Comparison of ENCODE assay signal across 14 mouse cellular contexts in the genomic region with DNA sequence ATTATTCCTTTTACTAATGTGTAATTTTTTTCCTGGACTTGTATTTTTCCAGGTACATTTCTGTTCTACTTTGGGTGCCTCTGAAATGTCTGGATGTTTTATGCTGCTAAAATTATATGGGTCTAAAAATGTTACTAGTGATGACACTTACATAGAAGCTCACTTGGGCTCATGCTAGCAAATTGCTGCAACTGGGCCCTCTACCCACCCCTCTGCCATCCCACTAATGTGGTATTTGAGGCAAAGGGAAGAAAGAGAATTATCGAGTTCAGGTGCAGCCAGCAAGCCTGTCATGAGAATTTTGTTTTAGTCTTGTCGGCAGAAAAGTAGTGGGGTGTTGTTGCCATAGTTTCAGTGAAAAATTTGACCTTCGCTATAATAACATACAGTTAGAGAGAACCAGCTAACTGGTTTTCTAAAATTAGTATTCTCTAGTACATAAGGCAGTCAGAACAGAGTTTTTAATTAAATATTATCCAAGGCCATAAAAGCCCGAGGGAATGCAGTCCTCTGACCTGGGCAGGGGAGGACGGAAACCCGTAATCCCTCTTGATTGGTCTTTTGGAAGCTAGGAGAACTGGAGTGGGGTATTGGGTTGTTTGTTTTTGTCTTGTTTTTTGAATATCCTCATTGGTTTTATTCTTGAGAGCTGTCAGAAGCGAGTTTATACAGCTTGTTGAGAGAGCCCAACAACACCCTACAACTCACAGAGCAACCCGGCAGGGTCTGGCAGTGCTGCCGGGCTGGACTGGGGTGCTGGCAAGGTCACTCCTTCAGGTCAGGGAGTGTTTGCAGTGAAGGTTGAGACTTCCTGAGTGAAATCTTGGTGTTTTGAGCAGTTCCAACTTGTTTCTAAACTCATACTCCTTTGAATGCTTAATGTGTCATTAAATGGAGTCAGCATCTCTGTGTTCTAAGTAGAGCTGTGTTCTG. TPM values are rescaled to one million over a fixed set of nuclear protein-coding genes. Genes with fewer than 3 reads are reported as not detected.
DNase-seq lines count a peak whose midpoint lies in the region; ATAC-seq and TF ChIP-seq lines count a peak whose summit lies in the region.
"Had no signal": no experiment of that assay in that cellular context is flagged by ENCODE, and none has a peak within 500 bp of the region (broad histone marks: within the 10 kb centered on the region; RNA-seq: fewer than 3 reads in every experiment).

No protein-coding gene starts in this region.

- peaks cover 49% of the 10 kb centered on the region for H3K4me1 ChIP-seq in brown adipose tissue, adult 24 weeks (ENCODE audit: control insufficient read depth, insufficient read depth, insufficient read length, low read length)
- H3K4me1 ChIP-seq in midbrain, embryonic 15.5 days: peaks cover 6% of the 10 kb centered on the region
- H3K4me1 ChIP-seq in forebrain, postnatal 0 days (ENCODE audit: insufficient read depth): 0 out of 2 replicates have a peak, but pooled peaks cover 4% of the 10 kb centered on the region

- no peaks in the 10 kb centered on the region for H3K27me3 ChIP-seq in midbrain, embryonic 15.5 days (replicated peaks)
- no peaks in the 10 kb centered on the region for H3K27me3 ChIP-seq in forebrain, postnatal 0 days (ENCODE audit: insufficient read depth, low read length)
- H3K27me3 ChIP-seq: embryonic facial prominence, embryonic 13.5 days; midbrain, embryonic 13.5 days had no signal

- H3K27ac ChIP-seq in gastrocnemius, adult 2 months: peak overlapping the region; percentile 1; the same call in 1 of the 2 replicates
- peak overlapping the region; percentile 77 for H3K27ac ChIP-seq in brown adipose tissue, adult 24 weeks (replicated peaks; ENCODE audit: low read depth, low read length)
- no peak overlapping the region for H3K27ac ChIP-seq in midbrain, embryonic 15.5 days
- H3K27ac ChIP-seq in forebrain, postnatal 0 days (ENCODE audit: low read depth, low read length): no peak overlapping the region
- H3K27ac ChIP-seq: embryonic facial prominence, embryonic 13.5 days; midbrain, embryonic 13.5 days had no signal

- no peaks in the 10 kb centered on the region for H3K36me3 ChIP-seq in midbrain, embryonic 15.5 days (replicated peaks)
- H3K36me3 ChIP-seq in forebrain, postnatal 0 days (ENCODE audit: insufficient read depth): no peaks in the 10 kb centered on the region
- H3K36me3 ChIP-seq: embryonic facial prominence, embryonic 13.5 days; midbrain, embryonic 13.5 days had no signal

- no peak for ATAC-seq in midbrain, embryonic 15.5 days (replicated peaks)
- no peak for ATAC-seq in forebrain, postnatal 0 days
- ATAC-seq: midbrain, embryonic 13.5 days had no signal

- no peak for DNase-seq in gastrocnemius, adult 2 months
- no peak for DNase-seq in gastrocnemius, postnatal 14 days
- peak; percentile 61 for DNase-seq in kidney, adult 18-20 months
- peak; percentile 62 for DNase-seq in kidney, postnatal 10 days
- DNase-seq in frontal cortex, adult 2 months (ENCODE audit: extremely low spot score in 1 of 2, low spot score in 1 of 2): no peak
- DNase-seq in forebrain, postnatal 0 days: no peak
- DNase-seq: adrenal gland, postnatal 14 days; cerebellum, adult 9-10 months; lung, adult 2 months had no signal

- intact Hi-C loops in gastrocnemius, adult 2 months (cut with DNase I): no loop called here
- intact Hi-C loops in gastrocnemius, postnatal 14 days (cut with DNase I; ENCODE audit: low total_unique reads): no loop called here

- 77% methylated on average over 9 of the region's 9 CpGs for WGBS in midbrain, embryonic 15.5 days
- 64% methylated on average over 9 of the region's 9 CpGs for WGBS in forebrain, postnatal 0 days

- no peak for TF ChIP-seq CTCF in gastrocnemius, adult 2 months (IDR thresholded peaks at IDR 0.05)
- TF ChIP-seq CTCF in forebrain, postnatal 0 days (IDR thresholded peaks at IDR 0.05; ENCODE audit: low read depth): no peak

- no peak overlapping the region for H3K9ac ChIP-seq in midbrain, embryonic 15.5 days
- no peak overlapping the region for H3K9ac ChIP-seq in forebrain, postnatal 0 days
- H3K9ac ChIP-seq: embryonic facial prominence, embryonic 13.5 days; midbrain, embryonic 13.5 days had no signal

- H3K4me2 ChIP-seq in midbrain, embryonic 15.5 days: no peak overlapping the region
- H3K4me2 ChIP-seq in forebrain, postnatal 0 days (ENCODE audit: low read depth): no peak overlapping the region
- H3K4me2 ChIP-seq: embryonic facial prominence, embryonic 13.5 days; liver, embryonic 11.5 days; midbrain, embryonic 13.5 days had no signal

- no peak overlapping the region for H3K4me3 ChIP-seq in gastrocnemius, adult 2 months
- no peak overlapping the region for H3K4me3 ChIP-seq in brown adipose tissue, adult 24 weeks (ENCODE audit: insufficient read depth, low read depth, low read length)
- H3K4me3 ChIP-seq in midbrain, embryonic 15.5 days: no peak overlapping the region
- H3K4me3 ChIP-seq in forebrain, postnatal 0 days (ENCODE audit: low read depth, low read length): no peak overlapping the region
- H3K4me3 ChIP-seq: embryonic facial prominence, embryonic 13.5 days; midbrain, embryonic 13.5 days had no signal

- no peaks in the 10 kb centered on the region for H3K9me3 ChIP-seq in midbrain, embryonic 15.5 days
- no peaks in the 10 kb centered on the region for H3K9me3 ChIP-seq in forebrain, postnatal 0 days (ENCODE audit: low read length)
- H3K9me3 ChIP-seq: embryonic facial prominence, embryonic 13.5 days; midbrain, embryonic 13.5 days had no signal

RNA-seq across cellular contexts. Expression of a gene that starts 41.5 kb away (rescaled TPM):
- 10 to 100 TPM; 14.1 to 21.3 TPM for total RNA-seq in gastrocnemius, adult 2 months (2021)
- 10 to 100 TPM; 17.0 to 18.8 TPM for total RNA-seq in gastrocnemius, postnatal 14 days (2021)
- 33.1 and 42.5 TPM in 2 replicates for polyA plus RNA-seq in brown adipose tissue, adult 24 weeks (2012; ENCODE audit: insufficient read depth, insufficient read length, missing spikeins)
- polyA plus RNA-seq in frontal cortex, adult 2 months (2012; rRNA removed): 113 and 128 TPM in 2 replicates
- polyA plus RNA-seq in midbrain, embryonic 15.5 days (2015; fragmentation: Nextera tagmentation; extraction: Ambion mirVana): 3.9 and 4.7 TPM in 2 replicates
- total RNA-seq in forebrain, postnatal 0 days (2014; rRNA removed): 39.6 and 46.7 TPM in 2 replicates
- polyA plus RNA-seq in forebrain, postnatal 0 days (2015; fragmentation: Nextera tagmentation; extraction: Ambion mirVana): 4.0 and 5.5 TPM in 2 replicates

Comparison
In these comparisons a context has a peak if more than half of its experiments do, and no peak if none do; other contexts are left out.
1. DNase-seq: peak in kidney, adult 18-20 months (single experiment) and kidney, postnatal 10 days (single experiment); none in gastrocnemius, adult 2 months (single experiment), gastrocnemius, postnatal 14 days (single experiment), frontal cortex, adult 2 months (0 of 2) and forebrain, postnatal 0 days (single experiment).
2. H3K27ac ChIP-seq: peak in gastrocnemius, adult 2 months (single experiment) and brown adipose tissue, adult 24 weeks (single experiment); none in midbrain, embryonic 15.5 days (single experiment) and forebrain, postnatal 0 days (single experiment).